Mouse (Mus musculus) cortical plate, adult 2 months (tissue): ENCODE results near the gene Plcl2.

ENCODE experiments used
- CTCF ChIP-seq: fragments of 200-500 bp; IDR thresholded peaks from 2 replicates; pipeline ENCODE4 v1.5.1; 2011; ENCODE audit warnings: mild to moderate bottlenecking, control low read depth, low read length; ENCODE audit not compliant: insufficient read depth; ENCODE audit errors: extremely low read depth
- POLR2A ChIP-seq: fragments of 200-500 bp; IDR thresholded peaks from 2 replicates; pipeline ENCODE4 v1.6.1; 2011; ENCODE audit warnings: mild to moderate bottlenecking, low read length, control low read depth; ENCODE audit not compliant: insufficient read depth; ENCODE audit errors: extremely low read depth

- TF ChIP-seq CTCF: no peak
- no peak for TF ChIP-seq POLR2A
Observed at GRCm38 (mm10) chr17:50677334-50677733, 168.1 kb downstream of the Plcl2 start.
